Mouse (Mus musculus): ENCODE data around the gene Acod1. TPM values are rescaled to one million over a fixed set of nuclear protein-coding genes. Genes with fewer than 3 reads are reported as not detected.

The Acod1 gene
- not detected in 2 replicates for polyA plus RNA-seq (2015; fragmentation: Nextera tagmentation; extraction: Ambion mirVana)

DNA sequence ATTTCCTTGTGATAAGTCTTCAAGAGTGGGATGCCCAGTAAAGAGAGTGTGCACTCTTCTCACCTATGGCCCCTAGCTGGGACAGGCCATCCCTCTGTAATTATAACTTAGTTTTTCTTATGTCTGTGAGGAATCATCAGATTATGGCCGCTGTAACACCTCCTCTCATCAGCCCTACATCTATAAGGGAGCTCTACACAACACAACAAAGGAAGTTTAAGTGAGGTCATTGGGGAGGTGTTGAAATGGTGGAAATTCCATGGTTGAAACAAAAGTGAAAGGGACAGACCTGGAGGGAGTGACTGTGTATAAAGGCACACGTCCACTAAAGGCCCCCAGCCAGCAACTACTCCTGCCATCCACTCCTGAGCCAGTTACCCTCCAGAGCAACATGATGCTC is at the start of gene Acod1:
Gene Acod1, plus strand, starts transcription at position 301 of the 400 bp plus-strand sequence.
- Histone ChIP-seq H3K27me3 (ENCODE audit: control insufficient read depth, insufficient read depth, low read depth, low read length) (no peaks in the 10 kb centered on the region), H3K4me3 (ENCODE audit: low read length) (no peak within 1 kb of the TSS), H3K4me1 (replicated peaks; ENCODE audit: control insufficient read depth, insufficient read depth, low read length) (no peaks in the 10 kb centered on the region), H3K4me2 (ENCODE audit: low read depth, low read length) (no peak within 1 kb of the TSS), H3K9ac (ENCODE audit: low read length) (no peak within 1 kb of the TSS), H3K36me3 (ENCODE audit: control insufficient read depth, insufficient read depth, low read length) (no peaks in the 10 kb centered on the region), H3K9me3 (ENCODE audit: control insufficient read depth, low read length) (no peaks in the 10 kb centered on the region), H3K27ac (ENCODE audit: low read length) (no peak within 1 kb of the TSS)
- 64% methylated on average over 2 of the region's 2 CpGs for WGBS
- ATAC-seq (ENCODE audit: low read depth) = no peak

DNA sequence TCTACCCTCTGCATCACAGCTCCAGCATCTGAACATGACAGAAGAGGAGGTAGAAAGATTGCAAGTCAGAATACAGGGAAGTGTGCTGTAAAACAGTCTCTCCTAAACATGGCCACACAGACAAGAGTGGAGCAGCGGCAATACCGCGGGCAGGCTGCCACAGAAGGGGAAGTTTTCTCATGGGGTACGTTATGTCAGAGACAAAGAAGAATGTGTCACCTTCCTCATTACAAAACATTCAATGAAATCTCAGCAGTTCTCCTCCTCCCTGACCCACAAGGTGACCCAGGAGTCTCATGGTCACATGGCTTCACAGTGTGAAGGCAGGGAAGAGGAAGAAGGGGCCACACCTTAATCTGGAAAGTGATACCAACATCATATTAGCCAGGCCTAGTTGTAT is 39.0 kb upstream of the Acod1 start:
- Histone ChIP-seq H3K36me3 (ENCODE audit: control insufficient read depth, insufficient read depth, low read length) (no peaks in the 10 kb centered on the region), H3K4me2 (ENCODE audit: low read depth, low read length) (no peak overlapping the region), H3K27me3 (ENCODE audit: control insufficient read depth, insufficient read depth, low read depth, low read length) (no peaks in the 10 kb centered on the region), H3K9ac (ENCODE audit: low read length) (no peak overlapping the region), H3K27ac (ENCODE audit: low read length) (no peak overlapping the region), H3K4me3 (ENCODE audit: low read length) (no peak overlapping the region), H3K9me3 (ENCODE audit: control insufficient read depth, low read length) (no peaks in the 10 kb centered on the region), H3K4me1 (replicated peaks; ENCODE audit: control insufficient read depth, insufficient read depth, low read length) (0 out of 2 replicates have a peak, but pooled peaks cover 1% of the 10 kb centered on the region)
- WGBS = 80% methylated on average over 4 of the region's 4 CpGs
- ATAC-seq (ENCODE audit: low read depth) = no peak

- no peak overlapping the region for H3K4me3 ChIP-seq (ENCODE audit: low read length)
- H3K4me1 ChIP-seq (replicated peaks; ENCODE audit: control insufficient read depth, insufficient read depth, low read length) = 0 out of 2 replicates have a peak, but pooled peaks cover 3% of the 10 kb centered on the region
- H3K9me3 ChIP-seq (ENCODE audit: control insufficient read depth, low read length) = no peaks in the 10 kb centered on the region
- no peak overlapping the region for H3K9ac ChIP-seq (ENCODE audit: low read length)
- H3K27ac ChIP-seq (ENCODE audit: low read length) = no peak overlapping the region
- ATAC-seq (ENCODE audit: low read depth) = no peak
- WGBS = 23% methylated on average over 5 of the region's 5 CpGs
- H3K36me3 ChIP-seq (ENCODE audit: control insufficient read depth, insufficient read depth, low read length) = no peaks in the 10 kb centered on the region
- H3K27me3 ChIP-seq (ENCODE audit: control insufficient read depth, insufficient read depth, low read depth, low read length) = no peaks in the 10 kb centered on the region
- H3K4me2 ChIP-seq (ENCODE audit: low read depth, low read length) = no peak overlapping the region
Measured at GRCm38 (mm10) chr14:103011782-103012181, 35.0 kb upstream of the Acod1 start.

- Histone ChIP-seq H3K4me3 (ENCODE audit: low read length) (no peak overlapping the region), H3K27me3 (ENCODE audit: control insufficient read depth, insufficient read depth, low read depth, low read length) (no peaks in the 10 kb centered on the region), H3K4me1 (replicated peaks; ENCODE audit: control insufficient read depth, insufficient read depth, low read length) (0 out of 2 replicates have a peak, but pooled peaks cover 3% of the 10 kb centered on the region), H3K9ac (ENCODE audit: low read length) (no peak overlapping the region), H3K4me2 (ENCODE audit: low read depth, low read length) (no peak overlapping the region), H3K9me3 (ENCODE audit: control insufficient read depth, low read length) (no peaks in the 10 kb centered on the region), H3K27ac (ENCODE audit: low read length) (no peak overlapping the region), H3K36me3 (ENCODE audit: control insufficient read depth, insufficient read depth, low read length) (no peaks in the 10 kb centered on the region)
- 18% methylated on average over 4 of the region's 4 CpGs for WGBS
- ATAC-seq (ENCODE audit: low read depth) = peak; percentile 93
Measured at GRCm38 (mm10) chr14:103012563-103013150, 34.1 kb upstream of the Acod1 start.

DNA sequence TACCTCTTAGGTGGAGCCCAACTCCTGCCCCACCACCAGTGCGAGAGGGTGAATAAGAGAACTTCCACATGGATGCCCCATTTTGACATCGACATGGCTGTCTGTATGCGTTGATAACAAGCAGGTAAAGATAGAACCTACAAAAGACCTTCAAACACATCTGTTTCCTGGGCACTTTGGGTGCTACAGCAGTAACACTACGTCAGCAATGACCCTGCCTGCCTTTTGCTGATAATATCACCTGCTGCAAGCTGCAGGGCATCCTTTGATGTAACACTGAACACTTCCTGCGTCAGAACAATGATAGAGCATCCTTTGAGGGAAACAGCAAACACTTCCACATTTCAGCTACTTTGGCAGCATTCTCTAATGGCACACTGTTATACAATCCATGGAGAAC is 29.8 kb upstream of the Acod1 start:
- Histone ChIP-seq H3K4me2 (ENCODE audit: low read depth, low read length) (no peak overlapping the region), H3K9me3 (ENCODE audit: control insufficient read depth, low read length) (no peaks in the 10 kb centered on the region), H3K4me3 (ENCODE audit: low read length) (no peak overlapping the region), H3K9ac (ENCODE audit: low read length) (no peak overlapping the region), H3K36me3 (ENCODE audit: control insufficient read depth, insufficient read depth, low read length) (no peaks in the 10 kb centered on the region), H3K27me3 (ENCODE audit: control insufficient read depth, insufficient read depth, low read depth, low read length) (no peaks in the 10 kb centered on the region), H3K4me1 (replicated peaks; ENCODE audit: control insufficient read depth, insufficient read depth, low read length) (0 out of 2 replicates have a peak, but pooled peaks cover 3% of the 10 kb centered on the region), H3K27ac (ENCODE audit: low read length) (no peak overlapping the region)
- 49% methylated on average over 5 of the region's 5 CpGs for WGBS
- ATAC-seq (ENCODE audit: low read depth) = no peak

- Histone ChIP-seq H3K36me3 (ENCODE audit: control insufficient read depth, insufficient read depth, low read length) (no peaks in the 10 kb centered on the region), H3K9ac (ENCODE audit: low read length) (no peak overlapping the region), H3K9me3 (ENCODE audit: control insufficient read depth, low read length) (no peaks in the 10 kb centered on the region), H3K4me3 (ENCODE audit: low read length) (no peak overlapping the region), H3K27ac (ENCODE audit: low read length) (no peak overlapping the region), H3K4me2 (ENCODE audit: low read depth, low read length) (no peak overlapping the region), H3K27me3 (ENCODE audit: control insufficient read depth, insufficient read depth, low read depth, low read length) (no peaks in the 10 kb centered on the region), H3K4me1 (replicated peaks; ENCODE audit: control insufficient read depth, insufficient read depth, low read length) (no peaks in the 10 kb centered on the region)
- no peak for ATAC-seq (ENCODE audit: low read depth)
- 22% methylated on average over 2 of the region's 2 CpGs for WGBS
Measured at GRCm38 (mm10) chr14:103020046-103020445, 26.7 kb upstream of the Acod1 start.

DNA sequence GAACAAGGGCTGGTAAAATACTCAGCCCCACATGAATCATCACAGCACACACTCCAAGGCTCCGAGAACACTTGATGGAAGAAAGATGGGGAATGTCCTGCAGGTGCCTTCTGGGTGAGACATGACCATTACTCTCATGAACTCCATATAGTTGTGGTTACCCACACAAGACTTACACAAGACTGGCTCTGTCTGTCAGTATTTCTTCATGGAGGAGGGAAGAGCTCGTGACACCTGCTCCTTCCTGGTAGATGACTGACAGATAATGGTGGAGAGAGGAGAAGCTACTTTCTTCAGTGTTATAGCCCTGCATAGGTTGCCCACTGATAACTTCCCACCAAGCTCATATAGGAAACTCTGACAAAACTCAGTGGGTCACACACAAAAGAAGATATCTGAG is 17.6 kb upstream of the Acod1 start:
- Histone ChIP-seq H3K9me3 (ENCODE audit: control insufficient read depth, low read length) (no peaks in the 10 kb centered on the region), H3K9ac (ENCODE audit: low read length) (no peak overlapping the region), H3K36me3 (ENCODE audit: control insufficient read depth, insufficient read depth, low read length) (no peaks in the 10 kb centered on the region), H3K4me1 (replicated peaks; ENCODE audit: control insufficient read depth, insufficient read depth, low read length) (no peaks in the 10 kb centered on the region), H3K27me3 (ENCODE audit: control insufficient read depth, insufficient read depth, low read depth, low read length) (no peaks in the 10 kb centered on the region), H3K27ac (ENCODE audit: low read length) (no peak overlapping the region), H3K4me3 (ENCODE audit: low read length) (no peak overlapping the region), H3K4me2 (ENCODE audit: low read depth, low read length) (no peak overlapping the region)
- no peak for ATAC-seq (ENCODE audit: low read depth)
- WGBS = 57% methylated on average over 2 of the region's 2 CpGs

- no peaks in the 10 kb centered on the region for H3K27me3 ChIP-seq (ENCODE audit: control insufficient read depth, insufficient read depth, low read depth, low read length)
- WGBS = 40% methylated on average over 10 of the region's 10 CpGs
- no peaks in the 10 kb centered on the region for H3K4me1 ChIP-seq (replicated peaks; ENCODE audit: control insufficient read depth, insufficient read depth, low read length)
- no peaks in the 10 kb centered on the region for H3K9me3 ChIP-seq (ENCODE audit: control insufficient read depth, low read length)
- H3K4me2 ChIP-seq (ENCODE audit: low read depth, low read length) = peak overlapping the region; percentile 27; the same call in 1 of the 2 replicates
- no peak overlapping the region for H3K9ac ChIP-seq (ENCODE audit: low read length)
- peak overlapping the region; percentile 47 for H3K27ac ChIP-seq (ENCODE audit: low read length)
- no peaks in the 10 kb centered on the region for H3K36me3 ChIP-seq (ENCODE audit: control insufficient read depth, insufficient read depth, low read length)
- H3K4me3 ChIP-seq (ENCODE audit: low read length) = no peak overlapping the region
- peak; percentile 74 for ATAC-seq (ENCODE audit: low read depth)
Measured at GRCm38 (mm10) chr14:103033271-103033823, 13.4 kb upstream of the Acod1 start.

- no peak overlapping the region for H3K4me2 ChIP-seq (ENCODE audit: low read depth, low read length)
- no peaks in the 10 kb centered on the region for H3K4me1 ChIP-seq (replicated peaks; ENCODE audit: control insufficient read depth, insufficient read depth, low read length)
- H3K27ac ChIP-seq (ENCODE audit: low read length) = no peak overlapping the region
- H3K9me3 ChIP-seq (ENCODE audit: control insufficient read depth, low read length) = no peaks in the 10 kb centered on the region
- no peak overlapping the region for H3K9ac ChIP-seq (ENCODE audit: low read length)
- H3K36me3 ChIP-seq (ENCODE audit: control insufficient read depth, insufficient read depth, low read length) = no peaks in the 10 kb centered on the region
- H3K27me3 ChIP-seq (ENCODE audit: control insufficient read depth, insufficient read depth, low read depth, low read length) = no peaks in the 10 kb centered on the region
- WGBS = 81% methylated on average over 9 of the region's 9 CpGs
- H3K4me3 ChIP-seq (ENCODE audit: low read length) = no peak overlapping the region
- ATAC-seq (ENCODE audit: low read depth) = no peak
Measured at GRCm38 (mm10) chr14:103034076-103034475, 12.7 kb upstream of the Acod1 start.
